Mouse (Mus musculus) E14TG2a.4 (cell line): ENCODE data around the gene Dnajc15.

Experiments used
- H3K27me3 ChIP-seq: 2 replicates; pipeline ENCODE4 v1.6.1; 2014; ENCODE audit warnings: low read length, control low read depth; ENCODE audit not compliant: insufficient read depth
- H3K36me3 ChIP-seq: 2 replicates; pipeline ENCODE4 v1.6.1; 2014; ENCODE audit warnings: low read length, control low read depth; ENCODE audit not compliant: insufficient read depth
- H3K4me1 ChIP-seq: replicated peaks from 2 replicates; pipeline ENCODE4 v1.6.1; 2014; ENCODE audit warnings: low read depth, low read length, control low read depth
- H3K4me3 ChIP-seq: replicated peaks from 2 replicates; pipeline ENCODE4 v1.5.1; 2014; ENCODE audit warnings: mild to moderate bottlenecking, low read length
- H3K9me3 ChIP-seq: 2 replicates; pipeline ENCODE4 v1.6.1; 2014; ENCODE audit warnings: low read length, control low read depth
- CTCF ChIP-seq: conservative IDR thresholded peaks from 2 replicates; pipeline ENCODE4 v1.5.1; 2014; ENCODE audit warnings: low read length
- NANOG ChIP-seq: IDR thresholded peaks from 2 replicates; pipeline ENCODE4 v1.6.1; 2014; ENCODE audit warnings: borderline replicate concordance, low read length, mixed read lengths
- POU5F1 ChIP-seq: IDR thresholded peaks from 2 replicates; pipeline ENCODE4 v1.6.1; 2014; ENCODE audit warnings: low read length, borderline replicate concordance

The Dnajc15 gene

DNA sequence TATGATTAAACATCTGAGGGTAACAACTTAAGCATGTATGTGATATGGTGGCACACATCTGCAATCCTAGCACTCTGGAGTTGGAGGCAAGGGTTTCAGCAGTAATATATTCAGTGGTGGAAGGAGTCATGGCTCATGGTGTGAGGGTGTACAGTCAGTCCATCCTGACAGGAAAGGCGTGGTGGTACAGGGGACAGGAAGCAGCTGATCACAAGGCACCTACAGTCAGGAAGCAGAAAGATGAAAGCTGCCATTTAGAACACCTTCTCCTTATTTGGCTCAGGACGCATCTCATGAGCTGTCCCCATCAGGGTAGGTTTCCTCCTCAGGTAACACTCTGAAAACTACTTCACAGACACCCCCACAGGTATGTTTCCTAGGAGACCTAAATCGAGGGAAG, 4.0 kb downstream of the Dnajc15 start:
- peaks cover 9% of the 10 kb centered on the region; the same call in 1 of the 2 replicates for H3K36me3 ChIP-seq
- H3K4me1 ChIP-seq = peaks cover 13% of the 10 kb centered on the region
- H3K4me3 ChIP-seq = no peak overlapping the region
- no peaks in the 10 kb centered on the region for H3K27me3 ChIP-seq
- H3K9me3 ChIP-seq = no peaks in the 10 kb centered on the region
- no peak for TF ChIP-seq NANOG
- TF ChIP-seq POU5F1 = no peak
- no peak for TF ChIP-seq CTCF

DNA sequence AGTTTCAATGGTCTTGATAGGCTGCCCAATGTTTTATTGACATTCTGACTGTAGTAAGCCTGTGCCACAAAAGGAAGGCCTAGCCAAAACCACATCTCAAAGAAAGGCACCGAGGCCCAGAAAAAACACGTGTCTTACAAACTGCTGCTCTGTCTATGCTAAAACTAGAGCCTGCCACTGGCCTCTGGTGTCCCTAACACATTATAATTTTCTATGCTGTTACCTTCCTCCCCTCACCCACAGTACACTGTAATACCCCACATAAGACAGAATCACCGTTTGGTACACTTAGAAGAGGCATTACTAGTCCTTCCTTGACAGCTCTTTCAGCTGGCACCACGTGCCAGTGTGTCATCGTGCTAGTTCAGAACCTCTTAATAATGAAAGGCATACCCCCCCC, 7.3 kb downstream of the Dnajc15 start:
- peaks cover 22% of the 10 kb centered on the region for H3K4me1 ChIP-seq
- no peaks in the 10 kb centered on the region for H3K27me3 ChIP-seq
- no peaks in the 10 kb centered on the region for H3K9me3 ChIP-seq
- peaks cover 9% of the 10 kb centered on the region; the same call in 1 of the 2 replicates for H3K36me3 ChIP-seq
- no peak overlapping the region for H3K4me3 ChIP-seq
- TF ChIP-seq CTCF = no peak
- TF ChIP-seq POU5F1 = no peak
- no peak for TF ChIP-seq NANOG

DNA sequence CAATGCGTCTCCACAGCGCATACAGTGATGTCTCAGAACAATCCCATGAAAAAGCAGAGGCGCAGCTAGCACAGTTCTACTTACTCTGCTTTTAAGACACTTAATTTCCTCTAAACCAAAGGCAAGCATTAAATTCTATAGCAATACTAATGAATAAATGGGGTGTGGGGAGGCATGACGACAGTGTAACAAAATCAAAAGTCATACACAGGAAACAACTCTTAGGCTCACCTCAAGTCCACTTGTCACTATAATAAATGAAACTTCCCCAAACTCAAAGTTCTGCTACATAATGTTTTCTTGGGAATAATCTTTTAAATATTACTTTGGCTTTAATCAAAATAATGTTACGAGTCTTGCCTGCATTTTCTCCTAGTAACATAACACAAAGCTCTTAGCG, 10.4 kb downstream of the Dnajc15 start:
- Histone ChIP-seq H3K27me3 (no peaks in the 10 kb centered on the region), H3K9me3 (no peaks in the 10 kb centered on the region), H3K4me3 (no peak overlapping the region), H3K4me1 (peaks cover 22% of the 10 kb centered on the region), H3K36me3 (peaks cover 5% of the 10 kb centered on the region; the same call in 1 of the 2 replicates)
- no peak for TF ChIP-seq CTCF
- TF ChIP-seq NANOG = no peak
- no peak for TF ChIP-seq POU5F1

DNA sequence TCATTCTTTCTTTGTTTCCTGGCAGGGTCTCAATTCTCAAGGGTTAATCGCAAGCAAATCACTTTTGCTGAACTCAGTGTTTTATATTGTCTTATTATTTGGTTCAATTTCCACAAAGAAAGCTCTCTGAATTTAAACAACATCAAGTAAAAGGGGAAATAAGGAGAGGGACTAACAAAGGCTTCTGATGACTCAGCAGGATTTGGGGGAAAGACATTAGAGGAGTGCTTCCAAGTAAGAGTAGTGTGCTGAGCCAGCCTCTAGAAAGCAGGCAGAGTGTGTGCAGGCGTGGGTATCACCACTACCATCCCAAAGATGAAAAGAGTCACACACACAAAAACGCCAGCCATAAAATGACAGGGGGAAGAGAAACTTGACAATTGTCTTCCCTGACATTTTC, 10.9 kb downstream of the Dnajc15 start:
- no peak for TF ChIP-seq NANOG
- TF ChIP-seq CTCF = no peak
- no peak for TF ChIP-seq POU5F1
- Histone ChIP-seq H3K4me3 (no peak overlapping the region), H3K36me3 (peaks cover 5% of the 10 kb centered on the region; the same call in 1 of the 2 replicates), H3K27me3 (no peaks in the 10 kb centered on the region), H3K4me1 (peaks cover 22% of the 10 kb centered on the region), H3K9me3 (no peaks in the 10 kb centered on the region)

DNA sequence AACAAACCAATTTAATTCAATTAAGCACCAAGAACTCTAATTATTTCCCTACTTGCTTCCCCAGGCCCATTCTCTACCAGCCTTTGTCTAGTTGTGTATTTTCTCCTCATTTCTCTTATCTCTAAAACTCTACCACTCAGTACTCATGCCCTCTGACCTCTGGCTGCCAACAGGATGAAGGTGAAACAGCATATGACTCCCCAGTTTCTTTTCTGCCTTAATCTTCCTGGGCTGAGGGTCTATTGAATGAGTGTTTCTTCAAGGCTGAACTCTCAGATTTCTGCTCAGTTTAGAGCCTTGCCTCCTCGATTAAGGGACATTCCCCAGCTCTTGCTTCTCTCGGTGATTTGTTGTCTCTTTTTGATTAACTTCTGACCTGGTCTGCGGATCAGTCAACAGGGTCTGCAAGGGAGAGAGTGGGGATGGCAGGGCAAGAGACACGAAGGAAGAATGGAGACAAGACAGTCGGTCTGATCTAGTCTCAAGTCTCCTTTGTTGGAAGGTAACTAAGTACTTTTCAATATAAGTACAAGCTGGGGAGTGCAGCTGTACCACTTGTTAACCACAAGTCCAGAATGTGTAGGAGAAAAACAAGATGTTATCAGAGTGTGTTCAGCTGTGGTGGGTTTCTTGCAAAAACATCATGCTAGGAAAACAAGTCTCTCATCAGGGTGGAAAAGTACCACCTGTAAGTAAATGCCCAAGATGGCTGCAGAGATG, 13.9 kb downstream of the Dnajc15 start:
- peaks cover 22% of the 10 kb centered on the region for H3K4me1 ChIP-seq
- H3K36me3 ChIP-seq = peaks cover 5% of the 10 kb centered on the region; the same call in 1 of the 2 replicates
- H3K27me3 ChIP-seq = no peaks in the 10 kb centered on the region
- no peak for TF ChIP-seq NANOG
- TF ChIP-seq CTCF = no peak
- no peak for TF ChIP-seq POU5F1
- no peak overlapping the region for H3K4me3 ChIP-seq
- no peaks in the 10 kb centered on the region for H3K9me3 ChIP-seq

DNA sequence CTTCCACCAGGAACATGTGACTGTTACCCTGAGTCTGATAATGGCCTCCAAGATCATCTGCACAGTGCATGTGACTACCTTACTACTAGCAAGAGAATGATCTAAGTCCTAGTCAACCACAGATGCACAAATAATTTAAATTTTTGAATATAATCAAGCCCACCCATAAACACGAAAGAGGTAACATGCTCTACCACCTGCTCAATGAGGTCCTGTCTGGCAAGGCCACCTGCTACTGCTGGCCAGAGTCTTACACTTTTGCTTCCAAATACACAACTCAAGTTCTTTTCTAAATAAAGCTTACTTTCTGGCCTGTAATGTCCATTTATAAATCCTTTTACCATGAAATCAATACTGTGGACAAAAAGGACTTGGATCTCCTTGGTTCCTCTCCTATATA, 15.0 kb downstream of the Dnajc15 start:
- Histone ChIP-seq H3K9me3 (no peaks in the 10 kb centered on the region), H3K27me3 (no peaks in the 10 kb centered on the region), H3K4me1 (peaks cover 12% of the 10 kb centered on the region), H3K4me3 (no peak overlapping the region), H3K36me3 (peaks cover 5% of the 10 kb centered on the region; the same call in 1 of the 2 replicates)
- TF ChIP-seq NANOG (no peak), POU5F1 (no peak), CTCF (no peak)

DNA sequence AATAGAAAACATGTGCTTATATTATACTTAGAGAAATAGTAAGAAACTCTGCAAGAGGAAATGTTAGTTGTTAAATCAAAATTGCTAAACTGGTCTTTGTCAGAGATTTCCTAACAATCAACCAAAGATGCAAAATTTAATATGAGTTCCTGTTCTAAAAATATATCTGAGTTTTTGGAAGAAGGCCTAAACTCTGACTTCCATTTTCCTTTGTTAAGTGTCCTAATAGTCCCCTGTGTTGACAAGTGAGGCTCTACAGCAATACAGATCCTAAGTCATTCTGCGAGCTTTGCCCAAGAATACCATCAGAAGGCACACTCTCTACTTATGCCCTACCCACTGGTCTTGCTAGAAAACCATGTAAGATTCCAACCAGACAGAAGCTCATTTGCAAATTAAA, 21.0 kb downstream of the Dnajc15 start:
- Histone ChIP-seq H3K4me1 (peaks cover 7% of the 10 kb centered on the region), H3K9me3 (no peaks in the 10 kb centered on the region), H3K27me3 (no peaks in the 10 kb centered on the region), H3K36me3 (peaks cover 14% of the 10 kb centered on the region), H3K4me3 (no peak overlapping the region)
- TF ChIP-seq NANOG = no peak
- no peak for TF ChIP-seq CTCF
- TF ChIP-seq POU5F1 = no peak

DNA sequence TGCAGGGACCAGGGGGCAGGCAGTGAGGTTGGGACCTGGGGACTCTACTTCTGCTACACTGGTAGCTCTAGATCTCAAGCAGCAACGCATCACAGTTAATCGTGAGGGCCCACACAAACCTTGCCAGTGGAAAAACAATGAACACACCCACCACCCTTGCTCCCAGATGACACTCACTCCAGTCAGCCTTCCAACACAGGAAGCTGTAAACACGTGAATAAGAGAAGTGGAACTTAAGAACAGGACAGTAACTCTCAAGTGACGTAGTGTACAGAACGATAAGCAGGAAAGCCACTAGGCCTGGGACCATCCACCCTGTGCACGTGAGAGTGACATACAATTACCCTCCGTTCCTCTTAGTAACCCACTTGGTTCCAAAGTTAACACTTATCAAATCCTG, 25.1 kb downstream of the Dnajc15 start:
- Histone ChIP-seq H3K4me1 (peaks cover 19% of the 10 kb centered on the region), H3K27me3 (no peaks in the 10 kb centered on the region), H3K4me3 (no peak overlapping the region), H3K36me3 (peaks cover 14% of the 10 kb centered on the region), H3K9me3 (no peaks in the 10 kb centered on the region)
- TF ChIP-seq POU5F1 = no peak
- no peak for TF ChIP-seq NANOG
- TF ChIP-seq CTCF = no peak

DNA sequence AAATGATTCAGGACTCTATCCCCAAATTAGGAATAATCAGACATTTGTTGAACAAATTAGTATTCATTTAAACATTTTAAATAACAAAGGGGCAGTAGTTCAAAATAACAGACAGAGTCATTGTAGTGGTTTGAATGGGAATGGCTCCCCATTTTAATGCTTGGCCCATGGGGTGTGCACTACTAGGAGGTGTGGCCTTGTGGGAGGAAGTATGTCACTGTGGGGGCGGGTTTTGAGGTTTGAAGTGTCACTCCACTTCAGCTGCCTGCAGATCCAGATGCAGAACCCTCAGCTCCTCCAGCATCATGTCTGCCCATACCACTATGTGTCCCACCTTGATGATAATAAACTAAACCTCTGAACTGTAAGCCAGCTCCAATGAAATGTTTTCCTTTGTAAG, 26.6 kb downstream of the Dnajc15 start:
- Histone ChIP-seq H3K27me3 (no peaks in the 10 kb centered on the region), H3K9me3 (no peaks in the 10 kb centered on the region), H3K36me3 (peaks cover 14% of the 10 kb centered on the region), H3K4me3 (no peak overlapping the region), H3K4me1 (peaks cover 19% of the 10 kb centered on the region)
- TF ChIP-seq NANOG (no peak; the same call in 1 of the 2 replicates), POU5F1 (no peak), CTCF (no peak)
